Mouse (Mus musculus) CH12.LX (cell line): ENCODE data around the gene Arid5b. TPM values are rescaled to one million over a fixed set of nuclear protein-coding genes. Genes with fewer than 3 reads are reported as not detected.

Experiments
- DNase-seq: peaks from one replicate; pipeline ENCODE4 v3.0.0-alpha.2; 2013; ENCODE audit errors: extremely low read depth
- H3K27ac ChIP-seq: 2 replicates; pipeline ENCODE4 v1.5.1; 2012; ENCODE audit warnings: low read depth, mild to moderate bottlenecking, control low read depth, moderate library complexity; ENCODE audit not compliant: insufficient read depth
- H3K27me3 ChIP-seq: replicated peaks from 2 replicates; pipeline ENCODE3; 2012; ENCODE audit warnings: inconsistent platforms
- H3K36me3 ChIP-seq, 2 experiments: replicated peaks in 1 of 2; 2 replicates each; pipeline versions ENCODE3 to v1.6.1; 2012; ENCODE audit warnings: inconsistent platforms in 1 of 2, low read length in 1 of 2, mild to moderate bottlenecking in 1 of 2, mixed read lengths in 1 of 2, moderate library complexity in 1 of 2; ENCODE audit not compliant: control insufficient read depth in 1 of 2, insufficient read depth in 1 of 2
- H3K4me1 ChIP-seq, 2 experiments: 2 replicates each; pipeline ENCODE4 v1.6.1; 2012; ENCODE audit warnings: inconsistent platforms in 1 of 2, moderate library complexity in 1 of 2; ENCODE audit not compliant: insufficient read depth in 2 of 2, control insufficient read depth in 1 of 2
- H3K4me2 ChIP-seq: 2 replicates; pipeline ENCODE4 v1.6.1; 2012; ENCODE audit warnings: low read depth, mild to moderate bottlenecking, control low read depth; ENCODE audit not compliant: poor library complexity, insufficient read depth, severe bottlenecking
- H3K4me3 ChIP-seq, 3 experiments: fragments of 150-350 bp in 1 of 3; sonication (generic) in 1 of 3; replicated peaks in 1 of 3; 2 replicates each; pipeline versions ENCODE3 to v1.5.1; 2011 to 2012; ENCODE audit warnings: low read depth in 2 of 3, low read length in 2 of 3, mild to moderate bottlenecking in 2 of 3, moderate library complexity in 2 of 3, control low read depth in 1 of 3, improper control_type of control experiment in 1 of 3, inconsistent platforms in 1 of 3, mixed read lengths in 1 of 3; ENCODE audit not compliant: poor library complexity in 1 of 3
- H3K79me2 ChIP-seq: replicated peaks from 2 replicates; pipeline ENCODE4 v1.6.1; 2012; ENCODE audit warnings: mild to moderate bottlenecking, moderate library complexity; ENCODE audit not compliant: control insufficient read depth, poor library complexity, insufficient read depth, severe bottlenecking; ENCODE audit errors: extremely low read depth
- H3K9ac ChIP-seq: 2 replicates; pipeline ENCODE4 v1.6.1; 2012; ENCODE audit warnings: low read depth, mild to moderate bottlenecking, control low read depth, moderate library complexity; ENCODE audit not compliant: insufficient read depth
- H3K9me3 ChIP-seq: replicated peaks from 2 replicates; pipeline ENCODE3; 2012; ENCODE audit warnings: low read length, inconsistent platforms, mixed read lengths
- BHLHE40 ChIP-seq: IDR thresholded peaks from 2 replicates; pipeline ENCODE4 v1.6.1; 2011; ENCODE audit warnings: mild to moderate bottlenecking, low read depth, low read length, improper control_type of control experiment
- CTCF ChIP-seq, 2 experiments: IDR thresholded peaks in 1 of 2; conservative IDR thresholded peaks in 1 of 2; 2 replicates each; pipeline ENCODE4 v1.5.1; 2011 to 2012; ENCODE audit warnings: low read depth in 2 of 2, low read length in 2 of 2, improper control_type of control experiment in 1 of 2, inconsistent platforms in 1 of 2, mild to moderate bottlenecking in 1 of 2, moderate library complexity in 1 of 2
- IRF4 ChIP-seq: IDR thresholded peaks from 2 replicates; pipeline ENCODE4 v1.6.1; 2014; ENCODE audit warnings: low read depth, mild to moderate bottlenecking, inconsistent platforms, low read length, improper control_type of control experiment
- JUN ChIP-seq: IDR thresholded peaks from 2 replicates; pipeline ENCODE4 v1.6.1; 2011; ENCODE audit warnings: low read depth, mild to moderate bottlenecking, low read length, improper control_type of control experiment, moderate library complexity; ENCODE audit not compliant: insufficient read depth
- MAX ChIP-seq: IDR thresholded peaks from 2 replicates; pipeline ENCODE4 v1.6.1; 2011; ENCODE audit warnings: low read length, improper control_type of control experiment
- NELFE ChIP-seq: IDR thresholded peaks from 2 replicates; pipeline ENCODE4 v1.6.1; 2011; ENCODE audit warnings: low read depth, low read length, improper control_type of control experiment
- PAX5 ChIP-seq: IDR thresholded peaks from 2 replicates; pipeline ENCODE4 v1.6.1; 2012; ENCODE audit warnings: low read length, inconsistent platforms, mixed read lengths
- UBTF ChIP-seq: IDR thresholded peaks from 2 replicates; pipeline ENCODE4 v1.6.1; 2012; ENCODE audit warnings: low read depth, mild to moderate bottlenecking, inconsistent platforms, low read length, improper control_type of control experiment, moderate library complexity
- USF1 ChIP-seq: IDR thresholded peaks from 2 replicates; pipeline ENCODE4 v1.6.1; 2014; ENCODE audit warnings: low read depth, mild to moderate bottlenecking, inconsistent platforms, low read length, improper control_type of control experiment
- USF2 ChIP-seq: conservative IDR thresholded peaks from 2 replicates; pipeline ENCODE4 v1.6.1; 2011; ENCODE audit warnings: low read depth, low read length, improper control_type of control experiment
- ZMIZ1 ChIP-seq: IDR thresholded peaks from 2 replicates; pipeline ENCODE4 v1.6.1; 2012; ENCODE audit warnings: low read depth, mild to moderate bottlenecking, inconsistent platforms, low read length, improper control_type of control experiment
- dilution Hi-C: fragments of 300-500 bp; cut with MboI; formaldehyde crosslinking; loops from 2 replicates; pipeline ENCODE4 v1.14.3; 2020; ENCODE audit warnings: low sequenced_read_pairs; ENCODE audit not compliant: extremely low pct_unique_long_range_greater_than_20kb, extremely low pct_ligation_motif_present
- in situ Hi-C: fragments of 300-500 bp; cut with MboI; formaldehyde crosslinking; loops from 3 replicates; pipeline ENCODE4 v1.14.3; 2019; ENCODE audit warnings: low sequenced_read_pairs, low pct_ligation_motif_present, low pct_unique_long_range_greater_than_20kb, mixed read lengths
- polyA plus RNA-seq: library from polyadenylated mRNA; unstranded; fragments of >175 nt; gene quantifications from 2 replicates; pipeline ENCODE4 v1.2.1, GENCODE M21; 2012; ENCODE audit warnings: low read depth; ENCODE audit not compliant: insufficient read length
- total RNA-seq, 2 experiments: library from RNA; depleted of rRNA; stranded (reverse); fragments of 300-350 nt in 1 of 2; fragments of >200 nt in 1 of 2; gene quantifications; 2 replicates each; pipeline ENCODE4 v1.2.3; 2012 to 2014

The Arid5b gene
- total and polyA plus RNA-seq, 3 experiments = 1.1 to 2.6 (median 1.8) TPM

GRCm38 (mm10) chr10:68072626-68073025, 205.9 kb downstream of the Arid5b start:
- no peak for TF ChIP-seq USF2
- TF ChIP-seq UBTF = no peak
- TF ChIP-seq IRF4 = no peak
- no peak for TF ChIP-seq NELFE
- TF ChIP-seq BHLHE40 = no peak
- TF ChIP-seq USF1 = no peak
- in situ Hi-C loops = no loop called here

DNA sequence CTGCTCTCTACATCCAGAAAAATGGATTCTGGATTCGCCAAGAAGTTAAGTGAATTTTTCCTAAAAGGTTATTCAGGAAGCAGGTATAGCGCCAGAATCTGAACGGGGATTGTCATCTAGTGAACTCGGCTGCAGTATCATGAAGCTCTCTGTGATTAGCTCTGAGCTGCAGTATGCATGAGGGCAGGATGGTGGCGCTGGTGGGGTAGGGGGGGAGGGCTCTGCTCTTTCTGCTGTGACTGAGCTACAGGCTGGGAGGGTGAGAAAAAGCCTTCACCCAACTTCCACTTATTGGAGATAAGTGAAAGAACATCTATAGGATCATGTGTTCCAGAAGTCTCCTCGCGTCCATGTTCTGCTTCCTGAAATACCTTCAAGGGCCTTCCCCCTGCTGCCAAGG, 207.5 kb downstream of the Arid5b start:
- no peak overlapping the region for H3K4me2 ChIP-seq
- dilution Hi-C loops (no loop called here), in situ Hi-C loops (no loop called here)
- H3K4me1 ChIP-seq = 0 out of 4 replicates have a peak, but pooled peaks cover 0 to 1% of the 10 kb centered on the region in 2 experiments
- no peak overlapping the region for H3K27ac ChIP-seq
- no peaks in the 10 kb centered on the region for H3K27me3 ChIP-seq
- TF ChIP-seq MAX (no peak), CTCF (conservative IDR thresholded peaks at IDR 0.05 in 1 of 2, IDR thresholded peaks at IDR 0.05 in 1 of 2; ENCODE audit: low read depth in 2 of 2, low read length in 2 of 2) (peak in 1 of 2 experiments; percentile 31; a peak in 2 of 4 replicates)
- H3K9ac ChIP-seq = no peak overlapping the region
- no peak overlapping the region for H3K4me3 ChIP-seq
- H3K9me3 ChIP-seq = no peaks in the 10 kb centered on the region
- H3K36me3 ChIP-seq = no peaks in the 10 kb centered on the region
- no peaks in the 10 kb centered on the region for H3K79me2 ChIP-seq
- no peak for DNase-seq

More at GRCm38 (mm10) chr10:68072626-68073025, 205.9 kb downstream of the Arid5b start:
- dilution Hi-C loops = no loop called here
- Histone ChIP-seq H3K4me3 (no peak overlapping the region), H3K4me1 (no peaks in the 10 kb centered on the region), H3K79me2 (no peaks in the 10 kb centered on the region), H3K9ac (no peak overlapping the region), H3K27ac (no peak overlapping the region), H3K36me3 (no peaks in the 10 kb centered on the region), H3K9me3 (no peaks in the 10 kb centered on the region), H3K27me3 (no peaks in the 10 kb centered on the region), H3K4me2 (no peak overlapping the region)
- no peak for DNase-seq

DNA sequence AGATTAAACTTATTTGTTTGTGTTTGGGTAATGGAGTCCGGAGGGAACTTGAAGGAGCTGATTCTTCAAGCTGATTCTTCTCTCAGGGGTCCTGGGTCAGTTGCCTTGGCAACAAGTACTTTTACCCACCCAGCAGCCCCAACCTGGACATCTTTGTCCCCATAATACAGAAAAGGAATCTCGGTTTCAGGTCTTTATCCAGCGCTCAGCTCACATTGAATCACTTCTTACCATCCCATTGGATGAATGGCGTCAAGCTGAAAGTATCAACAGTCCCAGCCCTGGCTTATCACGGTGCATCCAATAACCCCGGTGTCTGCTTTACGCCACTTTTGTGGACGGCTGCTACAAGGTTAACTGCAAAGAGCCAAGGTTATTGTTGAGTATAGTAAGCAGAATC, 210.1 kb downstream of the Arid5b start:
- Histone ChIP-seq H3K4me2 (no peak overlapping the region), H3K4me1 (peaks cover 2 to 9% of the 10 kb centered on the region in 2 experiments; a peak in 3 of 4 replicates), H3K4me3 (no peak overlapping the region), H3K36me3 (no peaks in the 10 kb centered on the region), H3K79me2 (no peaks in the 10 kb centered on the region), H3K27ac (no peak overlapping the region), H3K9me3 (no peaks in the 10 kb centered on the region), H3K9ac (no peak overlapping the region), H3K27me3 (no peaks in the 10 kb centered on the region)
- DNase-seq = no peak
- in situ Hi-C loops (no loop called here), dilution Hi-C loops (no loop called here)
- TF ChIP-seq ZMIZ1 (no peak), PAX5 (no peak), USF2 (no peak), JUN (no peak)
